Mouse (Mus musculus) kidney, adult 2 months (tissue): ENCODE measurements around the gene Cd86.

Experiments
- CTCF ChIP-seq: fragments of 200-500 bp; conservative IDR thresholded peaks from 2 replicates; pipeline ENCODE4 v1.5.1; 2011; ENCODE audit warnings: low read depth, mild to moderate bottlenecking, control low read depth, low read length, moderate library complexity, mixed read lengths; ENCODE audit not compliant: insufficient read depth, insufficient read length
- POLR2A ChIP-seq: fragments of 200-500 bp; IDR thresholded peaks from one replicate; pipeline ENCODE4 v1.6.1; 2011; ENCODE audit warnings: low read depth, low read length, control low read depth

GRCm38 (mm10) chr16:36596671-36597410 is 69.0 kb downstream of the Cd86 start:
- TF ChIP-seq POLR2A (no peak), CTCF (no peak)
